Mouse (Mus musculus): ENCODE data around the gene Usp29. TPM values are rescaled to one million over a fixed set of nuclear protein-coding genes. Genes with fewer than 3 reads are reported as not detected.
A peak's percentile ranks its signal among the peaks of the same experiment; 100 is the strongest.
"Not testable (repeated sequence)": the region's sequence is repeated elsewhere in the genome, so short reads cannot be mapped to it uniquely, and the experiment has no call there.

The Usp29 gene
- polyA plus RNA-seq, 1 experiment from 2014 or later = 35.8 TPM

- Histone ChIP-seq H3K4me3 (ENCODE audit: low read depth, low read length) (no peak overlapping the region), H3K27ac (ENCODE audit: low read length) (no peak overlapping the region), H3K4me1 (ENCODE audit: control insufficient read depth, insufficient read depth, low read length) (peaks cover 20% of the 10 kb centered on the region), H3K9ac (ENCODE audit: low read depth, low read length) (no peak overlapping the region), H3K27me3 (ENCODE audit: control insufficient read depth, insufficient read depth, low read depth, low read length) (no peaks in the 10 kb centered on the region), H3K36me3 (ENCODE audit: control insufficient read depth, insufficient read depth, low read length) (no peaks in the 10 kb centered on the region), H3K4me2 (ENCODE audit: low read length) (no peak overlapping the region), H3K9me3 (replicated peaks; ENCODE audit: control insufficient read depth, low read length, poor library complexity, severe bottlenecking) (no peaks in the 10 kb centered on the region)
- 95% methylated on average over 1 of the region's 1 CpGs for WGBS
- no peak for ATAC-seq
These were observed 156.5 kb downstream of the Usp29 start for GRCm38 (mm10) chr7:6886896-6887295.

- Histone ChIP-seq H3K4me3 (ENCODE audit: low read depth, low read length) (no peak overlapping the region), H3K4me1 (ENCODE audit: control insufficient read depth, insufficient read depth, low read length) (peaks cover 26% of the 10 kb centered on the region), H3K36me3 (ENCODE audit: control insufficient read depth, insufficient read depth, low read length) (no peaks in the 10 kb centered on the region), H3K9me3 (replicated peaks; ENCODE audit: control insufficient read depth, low read length, poor library complexity, severe bottlenecking) (no peaks in the 10 kb centered on the region), H3K9ac (ENCODE audit: low read depth, low read length) (no peak overlapping the region), H3K27me3 (ENCODE audit: control insufficient read depth, insufficient read depth, low read depth, low read length) (no peaks in the 10 kb centered on the region), H3K4me2 (ENCODE audit: low read length) (no peak overlapping the region), H3K27ac (ENCODE audit: low read length) (peak overlapping the region; percentile 35)
- ATAC-seq = no peak
- WGBS = 93% methylated on average over 5 of the region's 5 CpGs
These were observed 159.5 kb downstream of the Usp29 start for GRCm38 (mm10) chr7:6889871-6890270.

GRCm38 (mm10) chr7:6891206-6891605, 160.8 kb downstream of the Usp29 start:
- no peaks in the 10 kb centered on the region for H3K27me3 ChIP-seq (ENCODE audit: control insufficient read depth, insufficient read depth, low read depth, low read length)
- H3K27ac ChIP-seq (ENCODE audit: low read length) = peak overlapping the region; percentile 76

GRCm38 (mm10) chr7:6897021-6897420, 166.6 kb downstream of the Usp29 start:
- not testable (repeated sequence) for H3K4me3 ChIP-seq (ENCODE audit: low read depth, low read length); H3K27me3 ChIP-seq (ENCODE audit: control insufficient read depth, insufficient read depth, low read depth, low read length); H3K4me1 ChIP-seq (ENCODE audit: control insufficient read depth, insufficient read depth, low read length); H3K36me3 ChIP-seq (ENCODE audit: control insufficient read depth, insufficient read depth, low read length); ATAC-seq; H3K9ac ChIP-seq (ENCODE audit: low read depth, low read length); H3K9me3 ChIP-seq (replicated peaks; ENCODE audit: control insufficient read depth, low read length, poor library complexity, severe bottlenecking); H3K27ac ChIP-seq (ENCODE audit: low read length); H3K4me2 ChIP-seq (ENCODE audit: low read length)
- 49% methylated on average over 4 of the region's 4 CpGs for WGBS

More at GRCm38 (mm10) chr7:6891206-6891605, 160.8 kb downstream of the Usp29 start:
- Histone ChIP-seq H3K4me3 (ENCODE audit: low read depth, low read length) (no peak overlapping the region), H3K4me1 (ENCODE audit: control insufficient read depth, insufficient read depth, low read length) (peaks cover 26% of the 10 kb centered on the region), H3K36me3 (ENCODE audit: control insufficient read depth, insufficient read depth, low read length) (no peaks in the 10 kb centered on the region), H3K9me3 (replicated peaks; ENCODE audit: control insufficient read depth, low read length, poor library complexity, severe bottlenecking) (no peaks in the 10 kb centered on the region), H3K4me2 (ENCODE audit: low read length) (no peak overlapping the region), H3K9ac (ENCODE audit: low read depth, low read length) (no peak overlapping the region)
- peak; percentile 77 for ATAC-seq
- 46% methylated on average over 3 of the region's 3 CpGs for WGBS

- Histone ChIP-seq H3K4me1 (ENCODE audit: control insufficient read depth, insufficient read depth, low read length) (no peaks in the 10 kb centered on the region), H3K36me3 (ENCODE audit: control insufficient read depth, insufficient read depth, low read length) (no peaks in the 10 kb centered on the region), H3K9ac (ENCODE audit: low read depth, low read length) (no peak overlapping the region), H3K4me3 (ENCODE audit: low read depth, low read length) (no peak overlapping the region), H3K27me3 (ENCODE audit: control insufficient read depth, insufficient read depth, low read depth, low read length) (no peaks in the 10 kb centered on the region), H3K27ac (ENCODE audit: low read length) (no peak overlapping the region), H3K4me2 (ENCODE audit: low read length) (no peak overlapping the region), H3K9me3 (replicated peaks; ENCODE audit: control insufficient read depth, low read length, poor library complexity, severe bottlenecking) (no peaks in the 10 kb centered on the region)
- WGBS = 98% methylated on average over 7 of the region's 7 CpGs
- ATAC-seq = no peak
These were observed 170.3 kb downstream of the Usp29 start for GRCm38 (mm10) chr7:6900672-6901071.

GRCm38 (mm10) chr7:6903489-6903888, 173.1 kb downstream of the Usp29 start:
- no peak overlapping the region for H3K4me2 ChIP-seq (ENCODE audit: low read length)
- no peaks in the 10 kb centered on the region for H3K9me3 ChIP-seq (replicated peaks; ENCODE audit: control insufficient read depth, low read length, poor library complexity, severe bottlenecking)
- no peaks in the 10 kb centered on the region for H3K36me3 ChIP-seq (ENCODE audit: control insufficient read depth, insufficient read depth, low read length)
- WGBS = 90% methylated on average over 8 of the region's 8 CpGs
- H3K27ac ChIP-seq (ENCODE audit: low read length) = no peak overlapping the region
- no peak overlapping the region for H3K4me3 ChIP-seq (ENCODE audit: low read depth, low read length)
- H3K4me1 ChIP-seq (ENCODE audit: control insufficient read depth, insufficient read depth, low read length) = no peaks in the 10 kb centered on the region
- H3K27me3 ChIP-seq (ENCODE audit: control insufficient read depth, insufficient read depth, low read depth, low read length) = no peaks in the 10 kb centered on the region
- ATAC-seq = no peak
- H3K9ac ChIP-seq (ENCODE audit: low read depth, low read length) = no peak overlapping the region

GRCm38 (mm10) chr7:6910527-6910926, 180.1 kb downstream of the Usp29 start:
- ATAC-seq = no peak
- 86% methylated on average over 7 of the region's 7 CpGs for WGBS
- Histone ChIP-seq H3K4me2 (ENCODE audit: low read length) (no peak overlapping the region), H3K27ac (ENCODE audit: low read length) (no peak overlapping the region), H3K27me3 (ENCODE audit: control insufficient read depth, insufficient read depth, low read depth, low read length) (no peaks in the 10 kb centered on the region), H3K4me1 (ENCODE audit: control insufficient read depth, insufficient read depth, low read length) (peaks cover 17% of the 10 kb centered on the region), H3K36me3 (ENCODE audit: control insufficient read depth, insufficient read depth, low read length) (no peaks in the 10 kb centered on the region), H3K9ac (ENCODE audit: low read depth, low read length) (no peak overlapping the region), H3K9me3 (replicated peaks; ENCODE audit: control insufficient read depth, low read length, poor library complexity, severe bottlenecking) (no peaks in the 10 kb centered on the region), H3K4me3 (ENCODE audit: low read depth, low read length) (no peak overlapping the region)

- no peaks in the 10 kb centered on the region for H3K27me3 ChIP-seq (ENCODE audit: control insufficient read depth, insufficient read depth, low read depth, low read length)
- H3K9me3 ChIP-seq (replicated peaks; ENCODE audit: control insufficient read depth, low read length, poor library complexity, severe bottlenecking) = no peaks in the 10 kb centered on the region
- no peak overlapping the region for H3K27ac ChIP-seq (ENCODE audit: low read length)
- no peaks in the 10 kb centered on the region for H3K36me3 ChIP-seq (ENCODE audit: control insufficient read depth, insufficient read depth, low read length)
- no peak overlapping the region for H3K4me2 ChIP-seq (ENCODE audit: low read length)
- no peak overlapping the region for H3K4me3 ChIP-seq (ENCODE audit: low read depth, low read length)
- no peak for ATAC-seq
- 76% methylated on average over 5 of the region's 5 CpGs for WGBS
- H3K9ac ChIP-seq (ENCODE audit: low read depth, low read length) = no peak overlapping the region
- H3K4me1 ChIP-seq (ENCODE audit: control insufficient read depth, insufficient read depth, low read length) = peaks cover 17% of the 10 kb centered on the region
These were observed 181.4 kb downstream of the Usp29 start for GRCm38 (mm10) chr7:6911731-6912130.

GRCm38 (mm10) chr7:6913439-6914380, 183.3 kb downstream of the Usp29 start:
- peak overlapping the region; percentile 45 for H3K4me2 ChIP-seq (ENCODE audit: low read length)
- no peaks in the 10 kb centered on the region for H3K36me3 ChIP-seq (ENCODE audit: control insufficient read depth, insufficient read depth, low read length)
- peak; percentile 52; the same call in 1 of the 2 replicates for ATAC-seq
- H3K9ac ChIP-seq (ENCODE audit: low read depth, low read length) = peak overlapping the region; percentile 52
- peak overlapping the region; percentile 20; the same call in 1 of the 2 replicates for H3K4me3 ChIP-seq (ENCODE audit: low read depth, low read length)
- WGBS = 8% methylated on average over 30 of the region's 30 CpGs
- no peaks in the 10 kb centered on the region for H3K9me3 ChIP-seq (replicated peaks; ENCODE audit: control insufficient read depth, low read length, poor library complexity, severe bottlenecking)
- H3K4me1 ChIP-seq (ENCODE audit: control insufficient read depth, insufficient read depth, low read length) = peaks cover 21% of the 10 kb centered on the region
- peak overlapping the region; percentile 83 for H3K27ac ChIP-seq (ENCODE audit: low read length)
- H3K27me3 ChIP-seq (ENCODE audit: control insufficient read depth, insufficient read depth, low read depth, low read length) = no peaks in the 10 kb centered on the region
